Mouse (Mus musculus): Measurements from ENCODE around the gene Copa.
A peak's percentile ranks its signal among the peaks of the same experiment; 100 is the strongest.

Copa gene

GRCm38 (mm10) chr1:172143570-172143969 is 61.2 kb downstream of the Copa start:
- DNase-seq, result peak; percentile 31

- DNase-seq, result peak; percentile 96
Observed at GRCm38 (mm10) chr1:172147835-172148278, 65.5 kb downstream of the Copa start, which contains the start of gene Dcaf8. Dcaf8 (plus strand) TSS chr1:172148084.

GRCm38 (mm10) chr1:172148279-172148954 is 66.1 kb downstream of the Copa start:
- DNase-seq, result peak; percentile 18

GRCm38 (mm10) chr1:172148955-172149815 is 66.9 kb downstream of the Copa start:
- no peak for DNase-seq

GRCm38 (mm10) chr1:172154536-172154935 is 72.2 kb downstream of the Copa start:
- DNase-seq, result no peak

- no peak for DNase-seq
Observed at GRCm38 (mm10) chr1:172155518-172155917, 73.2 kb downstream of the Copa start.

- DNase-seq, result no peak
Observed at GRCm38 (mm10) chr1:172159970-172160369, 77.6 kb downstream of the Copa start.

GRCm38 (mm10) chr1:172160508-172160907 is 78.2 kb downstream of the Copa start:
- no peak for DNase-seq

GRCm38 (mm10) chr1:172162009-172162408 is 79.7 kb downstream of the Copa start:
- DNase-seq, result no peak

GRCm38 (mm10) chr1:172162959-172163358 is 80.6 kb downstream of the Copa start:
- no peak for DNase-seq

GRCm38 (mm10) chr1:172167911-172168310 is 85.6 kb downstream of the Copa start:
- no peak for DNase-seq

GRCm38 (mm10) chr1:172169809-172170208 is 87.5 kb downstream of the Copa start:
- DNase-seq, result no peak

All from right cerebral cortex, postnatal 25 days (tissue).